Mouse (Mus musculus) heart, embryonic 10.5 days (tissue): ENCODE data around the gene Hacd1. TPM values are rescaled to one million over a fixed set of nuclear protein-coding genes. Genes with fewer than 3 reads are reported as not detected.
"Not testable (repeated sequence)": the region's sequence is repeated elsewhere in the genome, so short reads cannot be mapped to it uniquely, and the experiment has no call there.

Experiments
- DNase-seq: peaks from one replicate; pipeline ENCODE4 v3.0.0-alpha.2; 2017; ENCODE audit warnings: low spot score
- H3K27ac ChIP-seq: fragments of 300-500 bp; sonication (generic); 2 replicates; pipeline ENCODE4 v1.5.1; 2016; ENCODE audit warnings: mild to moderate bottlenecking
- H3K27me3 ChIP-seq: fragments of 300-500 bp; sonication (generic); 2 replicates; pipeline ENCODE4 v1.6.1; 2016; ENCODE audit warnings: mild to moderate bottlenecking; ENCODE audit not compliant: poor library complexity, insufficient read depth, severe bottlenecking
- H3K36me3 ChIP-seq: fragments of 300-500 bp; sonication (generic); 2 replicates; pipeline ENCODE4 v1.6.1; 2016; ENCODE audit warnings: mild to moderate bottlenecking, moderate library complexity
- H3K4me1 ChIP-seq: fragments of 300-500 bp; sonication (generic); 2 replicates; pipeline ENCODE4 v1.6.1; 2016; ENCODE audit warnings: mild to moderate bottlenecking
- H3K4me3 ChIP-seq: fragments of 300-500 bp; sonication (generic); 2 replicates; pipeline ENCODE4 v1.5.1; 2016; ENCODE audit warnings: mild to moderate bottlenecking, moderate library complexity
- H3K9me3 ChIP-seq: fragments of 300-500 bp; sonication (generic); 2 replicates; pipeline ENCODE4 v1.6.1; 2016; ENCODE audit warnings: mild to moderate bottlenecking, moderate library complexity
- WGBS: fragments of 180-500 bp; shearing (Covaris S2); methylation state at CpG from one replicate; pipeline ENCODE4 v1.1.7; 2016; 5-methylcytosine and 5-hydroxymethylcytosine counted together
- polyA plus RNA-seq: library from polyadenylated mRNA; unstranded; fragments of >200 nt; fragmentation: Nextera tagmentation; extraction: Ambion mirVana; gene quantifications from 2 replicates; pipeline ENCODE4 v1.2.1, GENCODE M21; 2016

Hacd1 gene
- polyA plus RNA-seq, result 190 and 271 TPM in 2 replicates

GRCm38 (mm10) chr2:14055566-14056331 lies at the start of gene Hacd1:
Gene Hacd1, minus strand, starts transcription at chr2:14056135.
- Histone ChIP-seq H3K27me3 (no peaks in the 10 kb centered on the region), H3K9me3 (no peaks in the 10 kb centered on the region), H3K36me3 (no peaks in the 10 kb centered on the region), H3K4me3 (peak within 1 kb of the TSS; percentile 78), H3K27ac (peak within 1 kb of the TSS; percentile 96), H3K4me1 (peaks cover 13% of the 10 kb centered on the region; the same call in 1 of the 2 replicates)
- under 1% methylated on average over 80 of the region's 101 CpGs for WGBS
- DNase-seq, result peak; percentile 91

DNA sequence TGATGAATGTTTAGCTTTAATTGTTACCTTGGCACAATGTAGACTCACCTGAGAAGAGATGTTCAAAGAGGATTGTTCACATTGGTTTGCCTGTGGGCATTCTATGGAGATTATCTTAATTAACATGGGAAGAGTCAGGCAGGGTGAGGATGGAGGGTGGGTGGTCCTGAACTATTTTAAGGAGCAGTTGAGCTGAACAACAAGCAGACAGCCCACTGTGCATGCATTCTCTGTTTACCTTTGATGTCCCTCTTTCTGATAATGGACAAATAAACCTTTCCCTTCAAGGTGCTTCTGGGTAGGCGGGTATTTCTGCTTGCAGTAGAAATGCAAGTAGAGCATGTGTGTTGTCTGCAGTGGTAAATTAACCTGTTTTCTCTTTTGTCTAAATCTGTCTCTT lies 48.0 kb upstream of the Hacd1 start:
- Histone ChIP-seq H3K36me3 (peaks cover 9% of the 10 kb centered on the region; the same call in 1 of the 2 replicates), H3K27me3 (no peaks in the 10 kb centered on the region), H3K4me1 (no peaks in the 10 kb centered on the region), H3K4me3 (no peak overlapping the region), H3K9me3 (no peaks in the 10 kb centered on the region), H3K27ac (no peak overlapping the region)
- WGBS, result 91% methylated on average over 1 of the region's 1 CpGs
- no peak for DNase-seq

DNA sequence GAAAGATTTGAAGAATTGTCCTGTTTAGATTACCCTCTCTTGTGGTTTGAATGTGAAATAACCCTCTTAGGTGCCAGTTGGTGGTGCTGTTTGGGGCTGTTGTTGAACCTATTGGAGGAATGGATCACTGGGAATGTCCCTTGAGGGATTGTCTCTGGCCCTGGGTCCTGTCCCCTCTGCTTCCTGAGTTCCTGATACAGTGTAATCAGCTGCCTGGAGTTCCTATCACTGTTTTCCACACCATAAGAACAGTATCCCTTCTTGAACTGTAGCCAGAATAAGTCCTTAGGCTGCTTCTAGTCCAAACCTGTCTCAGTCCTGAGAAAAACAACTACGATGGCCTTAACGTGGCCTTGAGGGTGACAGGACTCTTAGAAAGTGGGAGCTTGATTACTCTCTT lies 46.7 kb upstream of the Hacd1 start:
- WGBS, result 70% methylated on average over 2 of the region's 2 CpGs
- no peak overlapping the region for H3K27ac ChIP-seq
- DNase-seq, result no peak
- H3K4me1 ChIP-seq, result no peaks in the 10 kb centered on the region
- no peak overlapping the region for H3K4me3 ChIP-seq
- H3K27me3 ChIP-seq, result no peaks in the 10 kb centered on the region
- no peaks in the 10 kb centered on the region for H3K9me3 ChIP-seq
- peaks cover 9% of the 10 kb centered on the region; the same call in 1 of the 2 replicates for H3K36me3 ChIP-seq

DNA sequence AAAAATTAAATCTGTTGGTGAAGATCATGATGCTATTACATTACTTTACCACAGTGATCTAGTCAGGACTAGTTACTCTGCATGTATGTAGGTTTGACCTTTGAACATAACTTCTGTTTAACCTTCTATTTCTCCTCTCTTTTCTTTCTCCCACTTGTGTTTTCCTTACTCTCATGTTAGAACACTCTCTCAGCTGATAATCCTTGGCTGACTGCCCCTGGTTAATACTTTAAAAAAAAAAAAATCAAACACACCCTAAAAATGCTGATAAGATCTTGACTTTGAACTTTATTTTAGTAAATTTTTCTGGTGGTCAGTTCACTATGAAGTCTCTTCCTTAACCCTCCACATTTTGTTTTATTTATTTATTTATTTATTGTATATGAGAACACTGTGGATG lies 44.6 kb upstream of the Hacd1 start:
- Histone ChIP-seq H3K27ac (no peak overlapping the region), H3K27me3 (no peaks in the 10 kb centered on the region), H3K36me3 (peaks cover 12% of the 10 kb centered on the region), H3K9me3 (no peaks in the 10 kb centered on the region), H3K4me1 (no peaks in the 10 kb centered on the region), H3K4me3 (no peak overlapping the region)
- DNase-seq, result no peak

GRCm38 (mm10) chr2:14078527-14078926 lies 22.6 kb upstream of the Hacd1 start:
- not testable (repeated sequence) for H3K4me3 ChIP-seq, H3K36me3 ChIP-seq, DNase-seq, H3K27ac ChIP-seq, H3K4me1 ChIP-seq, H3K27me3 ChIP-seq, H3K9me3 ChIP-seq
- 87% methylated on average over 8 of the region's 9 CpGs for WGBS

DNA sequence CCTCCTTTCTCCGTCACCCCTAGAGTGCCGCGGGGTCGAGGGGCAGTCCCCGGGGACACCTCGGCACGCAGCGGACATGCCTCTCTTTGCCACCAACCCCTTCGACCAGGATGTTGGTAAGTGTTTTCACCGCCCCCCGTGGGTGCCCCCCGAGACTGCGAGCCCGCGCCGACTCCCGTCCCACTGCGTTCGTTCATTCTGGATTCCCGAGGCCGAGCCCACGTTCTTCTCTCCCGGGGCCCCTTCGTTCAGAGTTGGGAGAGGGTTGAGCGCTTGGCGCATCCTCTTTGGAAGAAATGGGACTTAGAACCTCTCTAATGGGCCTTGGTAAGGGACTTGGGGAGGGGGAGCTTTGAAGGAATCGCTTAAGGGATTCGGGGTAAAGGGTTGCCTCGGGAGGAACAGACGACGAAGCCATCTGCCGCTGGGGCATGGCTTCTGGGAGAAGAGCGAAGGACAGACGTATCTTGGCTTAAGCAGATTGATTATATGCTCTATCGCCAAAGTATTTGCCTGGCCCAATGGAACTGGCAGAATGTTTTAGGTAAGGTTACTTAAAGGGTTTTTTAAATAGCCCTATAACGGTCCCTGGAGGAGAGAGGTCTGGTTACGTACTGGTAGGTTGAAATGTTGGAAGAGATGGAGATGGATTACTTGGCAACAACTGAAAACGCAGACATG lies 18.4 kb upstream of the Hacd1 start:
- no peaks in the 10 kb centered on the region for H3K9me3 ChIP-seq
- DNase-seq, result no peak
- H3K4me3 ChIP-seq, result peak overlapping the region; percentile 89
- no peaks in the 10 kb centered on the region for H3K27me3 ChIP-seq
- no peaks in the 10 kb centered on the region for H3K36me3 ChIP-seq
- peak overlapping the region; percentile 100 for H3K27ac ChIP-seq
- WGBS, result under 1% methylated on average over 36 of the region's 38 CpGs
- peaks cover 9% of the 10 kb centered on the region; the same call in 1 of the 2 replicates for H3K4me1 ChIP-seq

DNA sequence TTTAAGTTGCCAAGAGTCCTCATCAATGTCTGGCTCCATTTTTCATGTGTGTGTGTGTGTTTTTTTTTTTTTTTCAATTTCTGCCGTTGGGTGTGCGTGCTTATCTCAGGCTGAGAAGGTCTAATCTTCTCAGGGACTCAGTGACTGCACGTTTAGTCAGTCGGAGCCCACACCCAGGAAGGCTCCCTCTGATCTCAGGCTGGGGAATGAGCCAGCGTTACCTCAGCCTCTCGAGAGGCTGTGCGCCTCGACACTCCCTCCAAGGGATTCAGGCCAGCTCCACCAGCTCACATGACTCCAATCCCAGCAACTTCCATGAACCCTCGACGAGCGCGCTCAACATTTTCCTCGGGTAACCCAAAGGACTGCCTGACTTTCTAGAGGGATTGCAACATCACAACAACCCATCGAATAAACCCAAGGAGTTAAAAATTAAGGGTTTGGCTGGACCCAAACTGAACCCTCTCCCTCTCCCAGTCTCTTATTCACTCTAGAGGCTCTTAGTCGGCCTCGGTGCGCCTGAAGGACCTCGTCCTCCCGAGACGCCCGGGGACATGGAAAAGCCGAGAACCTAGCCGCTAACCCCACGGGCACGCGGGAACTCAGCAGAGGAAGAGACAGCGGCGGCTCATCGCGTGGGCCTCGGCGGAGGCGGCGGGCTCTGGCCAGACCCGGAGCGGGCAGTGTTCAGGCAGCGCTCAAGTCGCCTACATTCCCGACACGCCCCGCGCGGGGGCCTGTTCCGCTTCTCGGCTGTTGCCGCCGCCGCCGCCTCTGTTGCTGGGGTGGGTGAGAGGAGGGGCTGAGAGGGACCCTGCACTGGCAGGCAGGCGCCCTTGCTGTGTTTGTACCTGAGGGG lies 17.7 kb upstream of the Hacd1 start, which contains the start of gene Stam:
Stam (plus strand) TSS at position 737 of the 859 bp plus-strand sequence.
- H3K27me3 ChIP-seq, result no peaks in the 10 kb centered on the region
- DNase-seq, result peak; percentile 95
- H3K27ac ChIP-seq, result peak within 1 kb of the TSS; percentile 100
- H3K36me3 ChIP-seq, result no peaks in the 10 kb centered on the region
- H3K4me3 ChIP-seq, result peak within 1 kb of the TSS; percentile 89
- WGBS, result under 1% methylated on average over 50 of the region's 50 CpGs
- H3K9me3 ChIP-seq, result no peaks in the 10 kb centered on the region
- peaks cover 9% of the 10 kb centered on the region; the same call in 1 of the 2 replicates for H3K4me1 ChIP-seq

DNA sequence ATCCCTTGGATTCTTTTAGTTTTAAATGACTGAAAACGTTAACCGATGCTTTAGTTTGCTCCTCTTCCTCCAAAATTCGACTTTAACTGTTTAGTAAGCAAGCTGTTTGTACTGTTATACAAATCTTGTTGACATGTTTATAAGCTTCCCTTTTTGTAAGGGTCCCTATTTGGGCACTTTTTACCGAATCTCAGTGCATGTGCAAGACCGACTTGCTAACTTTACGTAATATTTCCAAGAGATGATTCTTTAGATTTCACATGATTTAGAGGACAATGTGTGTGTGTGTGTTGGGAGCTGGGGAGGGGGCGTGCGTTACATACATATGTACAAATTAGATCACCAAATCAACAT lies 17.1 kb upstream of the Hacd1 start:
- Histone ChIP-seq H3K4me1 (peaks cover 9% of the 10 kb centered on the region; the same call in 1 of the 2 replicates), H3K27me3 (no peaks in the 10 kb centered on the region), H3K36me3 (no peaks in the 10 kb centered on the region), H3K27ac (peak overlapping the region; percentile 100), H3K9me3 (no peaks in the 10 kb centered on the region), H3K4me3 (peak overlapping the region; percentile 89)
- 20% methylated on average over 8 of the region's 8 CpGs for WGBS
- DNase-seq, result no peak

DNA sequence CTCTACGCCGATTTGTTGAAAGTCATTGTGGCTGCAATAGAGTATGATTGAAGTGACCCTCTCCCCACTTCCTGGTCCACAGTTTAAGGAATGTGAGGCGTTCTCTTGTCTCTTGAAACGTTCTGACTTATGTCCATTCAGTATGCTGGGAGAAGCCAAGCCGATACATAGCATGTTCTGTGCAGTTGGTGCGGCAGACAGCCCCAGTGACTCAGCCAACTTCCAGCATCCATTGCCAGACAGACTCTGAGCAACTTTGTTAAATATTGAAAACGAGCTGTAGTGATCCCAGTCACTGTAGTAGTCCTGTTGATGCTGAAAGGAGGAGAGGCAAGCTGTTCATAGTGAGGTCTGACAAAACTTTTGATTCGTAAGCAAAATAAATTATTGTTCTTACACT lies 14.5 kb upstream of the Hacd1 start:
- DNase-seq, result no peak
- H3K27me3 ChIP-seq, result no peaks in the 10 kb centered on the region
- no peak overlapping the region for H3K27ac ChIP-seq
- no peak overlapping the region for H3K4me3 ChIP-seq
- no peaks in the 10 kb centered on the region for H3K36me3 ChIP-seq
- H3K4me1 ChIP-seq, result peaks cover 9% of the 10 kb centered on the region; the same call in 1 of the 2 replicates
- WGBS, result 79% methylated on average over 8 of the region's 8 CpGs
- H3K9me3 ChIP-seq, result no peaks in the 10 kb centered on the region

GRCm38 (mm10) chr2:14069027-14069426 lies 13.1 kb upstream of the Hacd1 start:
- DNase-seq, result no peak
- Histone ChIP-seq H3K27me3 (no peaks in the 10 kb centered on the region), H3K27ac (no peak overlapping the region), H3K4me3 (no peak overlapping the region), H3K36me3 (no peaks in the 10 kb centered on the region), H3K9me3 (no peaks in the 10 kb centered on the region), H3K4me1 (no peaks in the 10 kb centered on the region)
- 63% methylated on average over 2 of the region's 2 CpGs for WGBS

- Histone ChIP-seq H3K4me3 (no peak overlapping the region), H3K27ac (no peak overlapping the region), H3K9me3 (no peaks in the 10 kb centered on the region), H3K27me3 (no peaks in the 10 kb centered on the region), H3K36me3 (no peaks in the 10 kb centered on the region), H3K4me1 (no peaks in the 10 kb centered on the region)
- no peak for DNase-seq
- 71% methylated on average over 2 of the region's 2 CpGs for WGBS
Observed at GRCm38 (mm10) chr2:14065704-14066650, 10.0 kb upstream of the Hacd1 start.

DNA sequence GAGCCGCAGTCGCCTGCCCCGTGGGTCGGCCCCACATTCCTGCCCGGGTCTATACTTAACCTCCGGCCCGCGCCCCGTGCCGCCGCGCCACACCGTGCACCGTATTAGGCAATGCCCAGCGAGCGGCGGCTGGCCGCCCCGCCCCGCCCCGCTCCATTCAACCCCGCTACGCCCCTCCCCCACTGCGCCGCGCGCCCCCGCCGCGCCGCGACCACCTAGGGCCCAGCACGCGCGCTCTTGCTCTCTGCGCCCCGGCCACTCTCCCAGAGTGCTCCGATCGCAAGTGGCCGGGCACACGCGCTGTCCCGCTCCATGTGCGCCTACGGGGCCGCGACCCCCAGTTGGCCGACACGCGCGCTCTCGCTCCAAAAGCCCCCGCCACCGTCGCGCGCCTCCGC lies 768 bp downstream of the Hacd1 start:
- H3K4me1 ChIP-seq, result peaks cover 13% of the 10 kb centered on the region; the same call in 1 of the 2 replicates
- peak overlapping the region; percentile 96 for H3K27ac ChIP-seq
- H3K27me3 ChIP-seq, result no peaks in the 10 kb centered on the region
- peak overlapping the region; percentile 78 for H3K4me3 ChIP-seq
- no peaks in the 10 kb centered on the region for H3K9me3 ChIP-seq
- DNase-seq, result peak; percentile 93
- under 1% methylated on average over 56 of the region's 58 CpGs for whole genome bisulfite sequencing
- H3K36me3 ChIP-seq, result no peaks in the 10 kb centered on the region
